Mouse (Mus musculus) midbrain, embryonic 11.5 days (tissue): ENCODE measurements at regions not wholly inside any gene's neighbourhood (a gene's known extent, or its start where the extent isn't known, plus 50 kb on each side); places are given as distances from the start of the nearest gene placed in this dataset.

Source experiments
- ATAC-seq: fragments of 200-750 bp; cut with Nextera tagmentation; 2 replicates; pipeline ENCODE4 v1.8.0; 2017; ENCODE audit warnings: moderate TSS enrichment, moderate library complexity; ENCODE audit not compliant: low FRiP score
- DNase-seq: peaks from one replicate; pipeline ENCODE4 v3.0.0; 2015; ENCODE audit warnings: low spot score; ENCODE audit errors: missing footprints
- H3K27ac ChIP-seq: fragments of 300-500 bp; sonication (generic); 2 replicates; pipeline ENCODE4 v1.5.1; 2014; ENCODE audit warnings: low read depth, low read length
- H3K27me3 ChIP-seq: fragments of 300-500 bp; sonication (generic); 2 replicates; pipeline ENCODE4 v1.6.1; 2014; ENCODE audit warnings: mild to moderate bottlenecking, low read length, moderate library complexity, mixed read lengths; ENCODE audit not compliant: control insufficient read depth, insufficient read depth
- H3K36me3 ChIP-seq: fragments of 300-500 bp; sonication (generic); 2 replicates; pipeline ENCODE4 v1.6.1; 2014; ENCODE audit warnings: mild to moderate bottlenecking, low read length, moderate library complexity, mixed read lengths; ENCODE audit not compliant: control insufficient read depth, insufficient read depth
- H3K4me1 ChIP-seq: fragments of 300-500 bp; sonication (generic); 2 replicates; pipeline ENCODE4 v1.6.1; 2014; ENCODE audit warnings: low read length; ENCODE audit not compliant: control insufficient read depth, insufficient read depth
- H3K4me2 ChIP-seq: fragments of 300-500 bp; sonication (generic); 2 replicates; pipeline ENCODE4 v1.6.1; 2014; ENCODE audit warnings: mild to moderate bottlenecking, moderate library complexity
- H3K4me3 ChIP-seq: fragments of 300-500 bp; sonication (generic); 2 replicates; pipeline ENCODE4 v1.5.1; 2014; ENCODE audit warnings: low read depth, low read length
- H3K9ac ChIP-seq: fragments of 300-500 bp; sonication (generic); 2 replicates; pipeline ENCODE4 v1.6.1; 2014; ENCODE audit warnings: low read length
- H3K9me3 ChIP-seq: fragments of 300-500 bp; sonication (generic); 2 replicates; pipeline ENCODE4 v1.6.1; 2016; ENCODE audit warnings: low read length; ENCODE audit not compliant: control insufficient read depth
- WGBS: fragments of 180-500 bp; shearing (Covaris S2); extraction: QIAGEN DNeasy Blood & Tissue Kit; methylation state at CpG from one replicate; pipeline ENCODE4 v1.1.7; 2014; 5-methylcytosine and 5-hydroxymethylcytosine counted together

GRCm38 (mm10) chr10:17622802-17623201 lies 100.2 kb upstream of the Cited2 start:
- 12% methylated on average over 1 of the region's 1 CpGs for WGBS
- H3K27me3 ChIP-seq = no peaks in the 10 kb centered on the region
- H3K36me3 ChIP-seq = no peaks in the 10 kb centered on the region
- H3K9me3 ChIP-seq = no peaks in the 10 kb centered on the region
- no peak for DNase-seq
- H3K4me1 ChIP-seq = no peaks in the 10 kb centered on the region
- no peak overlapping the region for H3K9ac ChIP-seq
- ATAC-seq = no peak
- H3K4me2 ChIP-seq = no peak overlapping the region
- H3K27ac ChIP-seq = no peak overlapping the region
- H3K4me3 ChIP-seq = no peak overlapping the region

DNA sequence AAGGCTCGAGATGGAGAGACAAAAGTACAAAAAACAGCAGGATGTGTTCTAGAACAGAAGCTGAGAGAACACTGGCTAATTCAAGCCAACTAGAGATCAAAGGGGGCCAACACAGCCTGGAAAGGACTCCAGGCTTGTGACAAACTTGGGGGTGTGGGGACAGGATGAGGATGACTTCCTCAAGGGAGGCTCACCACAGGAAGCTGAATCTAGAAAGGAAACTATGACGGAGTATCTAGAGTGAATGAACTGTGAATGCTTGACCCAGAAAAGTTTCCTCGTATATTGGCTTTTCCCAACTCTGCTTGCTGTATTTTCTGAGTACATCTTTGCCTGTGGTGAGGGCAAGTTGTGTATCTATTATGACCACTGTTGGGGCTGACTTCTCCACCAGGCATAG lies 93.3 kb upstream of the Cited2 start:
- Histone ChIP-seq H3K9me3 (no peaks in the 10 kb centered on the region), H3K36me3 (no peaks in the 10 kb centered on the region), H3K4me2 (no peak overlapping the region), H3K4me1 (peaks cover 12% of the 10 kb centered on the region), H3K9ac (no peak overlapping the region), H3K27me3 (no peaks in the 10 kb centered on the region), H3K4me3 (no peak overlapping the region), H3K27ac (no peak overlapping the region)
- 69% methylated on average over 3 of the region's 3 CpGs for WGBS
- no peak for DNase-seq
- no peak for ATAC-seq

DNA sequence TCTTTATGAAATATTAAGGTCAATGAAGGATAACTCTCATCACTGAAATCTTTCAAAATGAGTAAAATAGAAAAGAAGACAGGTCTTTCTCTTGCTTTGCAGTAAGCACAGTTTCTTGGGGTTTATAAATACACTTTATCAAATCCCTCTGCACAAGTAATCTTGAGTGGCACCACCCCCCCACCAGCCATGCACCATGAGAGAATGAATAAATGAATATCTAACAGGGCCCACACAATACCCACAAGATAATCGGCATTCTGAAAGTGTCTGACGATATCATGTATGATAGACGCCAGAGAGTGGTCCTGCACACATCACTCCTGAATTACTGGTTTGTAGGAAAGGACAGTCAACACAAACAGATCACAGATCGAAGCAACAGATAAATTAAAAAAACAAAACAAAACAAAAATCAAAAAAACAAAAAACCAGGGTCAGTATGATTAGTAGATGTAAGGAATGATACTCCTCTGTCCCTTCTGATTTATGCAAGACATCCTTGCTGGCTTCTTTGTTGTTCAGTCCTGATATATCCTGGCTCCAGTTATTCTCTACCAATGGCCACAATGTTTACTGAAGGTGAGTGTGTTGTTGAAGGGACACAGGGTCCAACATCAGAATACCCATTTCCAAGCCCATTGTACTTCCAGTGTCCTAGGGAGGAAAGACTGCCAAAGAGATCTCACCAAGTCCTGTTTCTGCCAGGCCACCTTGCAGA lies 92.0 kb upstream of the Cited2 start:
- WGBS = 49% methylated on average over 4 of the region's 4 CpGs
- Histone ChIP-seq H3K27me3 (no peaks in the 10 kb centered on the region), H3K9me3 (no peaks in the 10 kb centered on the region), H3K4me2 (no peak overlapping the region), H3K4me3 (no peak overlapping the region), H3K36me3 (no peaks in the 10 kb centered on the region), H3K4me1 (peaks cover 12% of the 10 kb centered on the region), H3K9ac (no peak overlapping the region), H3K27ac (peak overlapping the region; percentile 62)
- DNase-seq (peak; percentile 87), ATAC-seq (peak; percentile 89)

GRCm38 (mm10) chr10:17631817-17632216 lies 91.2 kb upstream of the Cited2 start:
- 50% methylated on average over 5 of the region's 5 CpGs for WGBS
- Histone ChIP-seq H3K36me3 (no peaks in the 10 kb centered on the region), H3K27ac (peak overlapping the region; percentile 15; the same call in 1 of the 2 replicates), H3K27me3 (no peaks in the 10 kb centered on the region), H3K4me3 (no peak overlapping the region), H3K9ac (peak overlapping the region; percentile 35; the same call in 1 of the 2 replicates), H3K4me1 (peaks cover 12% of the 10 kb centered on the region), H3K9me3 (no peaks in the 10 kb centered on the region), H3K4me2 (no peak overlapping the region)
- ATAC-seq (peak; percentile 60), DNase-seq (peak; percentile 90)

GRCm38 (mm10) chr10:17632959-17633674 lies 89.9 kb upstream of the Cited2 start:
- DNase-seq = no peak
- peaks cover 12% of the 10 kb centered on the region for H3K4me1 ChIP-seq
- no peak overlapping the region for H3K4me2 ChIP-seq
- 87% methylated on average over 12 of the region's 12 CpGs for WGBS
- H3K36me3 ChIP-seq = no peaks in the 10 kb centered on the region
- no peak overlapping the region for H3K27ac ChIP-seq
- no peaks in the 10 kb centered on the region for H3K9me3 ChIP-seq
- H3K9ac ChIP-seq = no peak overlapping the region
- H3K27me3 ChIP-seq = no peaks in the 10 kb centered on the region
- no peak for ATAC-seq
- no peak overlapping the region for H3K4me3 ChIP-seq

DNA sequence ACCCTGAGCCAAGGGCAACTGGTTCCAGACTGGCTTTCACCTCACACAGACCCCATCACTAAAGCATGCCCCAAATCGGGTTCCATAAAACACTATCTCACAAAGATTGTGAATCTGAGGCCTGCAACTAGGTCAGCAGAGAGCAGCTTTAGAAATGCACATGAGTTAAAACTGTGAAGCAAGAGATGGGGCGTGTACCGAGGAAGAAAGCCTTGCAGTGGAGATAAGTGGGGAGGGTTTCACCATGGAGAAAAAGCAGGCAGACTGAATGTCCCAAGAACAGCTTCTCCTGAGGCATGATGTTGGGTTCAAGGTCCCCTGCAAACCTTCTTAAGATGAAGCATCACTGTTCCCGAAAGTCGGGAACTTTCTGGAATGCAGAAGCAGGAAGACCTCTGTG lies 77.7 kb upstream of the Cited2 start:
- no peaks in the 10 kb centered on the region for H3K9me3 ChIP-seq
- H3K27me3 ChIP-seq = no peaks in the 10 kb centered on the region
- H3K4me3 ChIP-seq = no peak overlapping the region
- no peak for DNase-seq
- 88% methylated on average over 5 of the region's 5 CpGs for WGBS
- no peak overlapping the region for H3K4me2 ChIP-seq
- H3K36me3 ChIP-seq = no peaks in the 10 kb centered on the region
- no peak overlapping the region for H3K27ac ChIP-seq
- H3K9ac ChIP-seq = no peak overlapping the region
- ATAC-seq = no peak
- H3K4me1 ChIP-seq = no peaks in the 10 kb centered on the region

GRCm38 (mm10) chr10:17646391-17646790 lies 76.6 kb upstream of the Cited2 start:
- Histone ChIP-seq H3K4me3 (no peak overlapping the region), H3K4me2 (no peak overlapping the region), H3K27ac (no peak overlapping the region), H3K27me3 (no peaks in the 10 kb centered on the region), H3K9me3 (no peaks in the 10 kb centered on the region), H3K9ac (no peak overlapping the region), H3K4me1 (no peaks in the 10 kb centered on the region), H3K36me3 (no peaks in the 10 kb centered on the region)
- WGBS = 97% methylated on average over 4 of the region's 4 CpGs
- ATAC-seq (no peak), DNase-seq (no peak)

GRCm38 (mm10) chr10:17648077-17648476 lies 74.9 kb upstream of the Cited2 start:
- no peak for DNase-seq
- H3K9ac ChIP-seq = no peak overlapping the region
- ATAC-seq = no peak
- 73% methylated on average over 6 of the region's 6 CpGs for WGBS
- H3K9me3 ChIP-seq = no peaks in the 10 kb centered on the region
- H3K4me2 ChIP-seq = no peak overlapping the region
- no peak overlapping the region for H3K27ac ChIP-seq
- H3K36me3 ChIP-seq = no peaks in the 10 kb centered on the region
- peaks cover 2% of the 10 kb centered on the region; the same call in 1 of the 2 replicates for H3K4me1 ChIP-seq
- no peak overlapping the region for H3K4me3 ChIP-seq
- H3K27me3 ChIP-seq = no peaks in the 10 kb centered on the region

- Histone ChIP-seq H3K9ac (no peak overlapping the region), H3K4me2 (no peak overlapping the region), H3K36me3 (no peaks in the 10 kb centered on the region), H3K27ac (no peak overlapping the region), H3K4me1 (peaks cover 2% of the 10 kb centered on the region; the same call in 1 of the 2 replicates), H3K9me3 (no peaks in the 10 kb centered on the region), H3K27me3 (no peaks in the 10 kb centered on the region), H3K4me3 (no peak overlapping the region)
- WGBS = 89% methylated on average over 6 of the region's 6 CpGs
- DNase-seq (no peak), ATAC-seq (no peak)
Measured at GRCm38 (mm10) chr10:17650997-17651750, 71.8 kb upstream of the Cited2 start.
